Mouse (Mus musculus): Measurements from ENCODE around the gene Dennd6b. TPM values are rescaled to one million over a fixed set of nuclear protein-coding genes. Genes with fewer than 3 reads are reported as not detected.
A peak's percentile ranks its signal among the peaks of the same experiment; 100 is the strongest.

The Dennd6b gene
- polyA plus RNA-seq, 1 experiment from 2014 or later = 4.1 TPM

DNA sequence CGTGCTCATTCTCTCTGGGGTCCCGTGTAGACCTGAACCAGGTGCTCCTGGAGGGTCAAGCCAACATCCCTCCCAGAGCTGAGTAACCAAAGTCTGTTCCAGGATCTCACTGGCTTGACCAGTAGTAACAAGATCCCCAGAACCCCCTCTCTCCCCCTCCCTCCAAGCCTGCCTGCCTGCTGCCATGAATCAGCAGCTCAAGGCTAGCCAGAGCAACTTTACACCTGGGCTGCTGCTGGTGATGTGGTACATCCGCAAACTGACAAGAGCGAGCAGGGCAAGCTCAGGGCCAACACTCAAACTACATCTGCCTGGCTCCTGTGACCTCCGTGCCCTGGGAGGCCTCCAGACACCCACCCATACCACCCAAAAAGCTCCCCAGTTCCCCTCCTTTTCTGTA, 54.9 kb downstream of the Dennd6b start:
- no peak for DNase-seq (ENCODE audit: low spot score)
- TF ChIP-seq EP300 (optimal IDR thresholded peaks at IDR 0.05) (no peak), CTCF (IDR thresholded peaks at IDR 0.05; ENCODE audit: low read depth) (no peak)
- Histone ChIP-seq H3K27me3 (ENCODE audit: control insufficient read depth, insufficient read depth, low read length) (peaks cover 5% of the 10 kb centered on the region), H3K27ac (replicated peaks) (no peak overlapping the region), H3K9me3 (ENCODE audit: control insufficient read depth, low read length) (no peaks in the 10 kb centered on the region), H3K4me3 (ENCODE audit: low read depth, low read length) (no peak overlapping the region), H3K4me2 (replicated peaks; ENCODE audit: low read depth) (no peak overlapping the region), H3K9ac (ENCODE audit: low read length) (no peak overlapping the region), H3K4me1 (replicated peaks; ENCODE audit: control insufficient read depth, insufficient read depth) (no peaks in the 10 kb centered on the region), H3K36me3 (ENCODE audit: control insufficient read depth, insufficient read depth, low read length) (no peaks in the 10 kb centered on the region)
- no peak for ATAC-seq (ENCODE audit: low FRiP score, low TSS enrichment)
- WGBS = 23% methylated on average over 5 of the region's 5 CpGs

DNA sequence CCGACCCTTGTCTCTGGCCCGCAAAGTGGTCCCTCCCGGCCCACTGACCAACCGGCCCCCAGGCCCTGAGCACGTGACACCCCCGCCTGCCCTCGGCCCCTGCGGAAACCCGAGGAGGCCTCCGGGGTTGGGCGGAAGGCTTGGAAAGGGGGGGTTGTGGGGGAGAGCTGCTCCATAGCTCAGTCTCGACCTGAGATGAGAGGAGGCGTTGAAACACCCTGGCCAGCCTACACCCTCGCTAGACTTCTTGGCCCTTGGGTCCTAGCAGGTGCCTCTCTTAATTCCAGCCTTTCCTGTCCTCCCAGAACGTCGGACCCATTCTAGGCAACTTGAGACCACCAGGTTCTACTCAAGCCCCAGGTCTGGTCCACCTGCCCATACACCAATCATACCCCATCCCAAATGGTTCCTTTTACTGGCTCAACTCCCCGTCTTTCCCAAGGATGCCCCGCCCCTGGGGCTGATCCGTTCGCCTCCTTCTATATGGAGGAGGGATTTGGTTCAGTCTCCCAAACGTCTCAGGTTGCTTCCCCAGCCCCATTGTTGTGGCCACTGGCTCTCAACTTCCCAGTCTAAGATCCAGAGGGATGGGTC, 55.5 kb downstream of the Dennd6b start, which contains the start of gene Mapk12:
Mapk12 (minus strand) TSS at position 45 of the 594 bp plus-strand sequence.
- peak within 1 kb of the TSS; percentile 53 for H3K4me3 ChIP-seq (ENCODE audit: low read depth, low read length)
- DNase-seq (ENCODE audit: low spot score) = peak; percentile 55
- WGBS = under 1% methylated on average over 21 of the region's 21 CpGs
- peak within 1 kb of the TSS; percentile 61 for H3K9ac ChIP-seq (ENCODE audit: low read length)
- H3K27ac ChIP-seq (replicated peaks) = peak within 1 kb of the TSS; percentile 35; the same call in 1 of the 2 replicates
- no peaks in the 10 kb centered on the region for H3K9me3 ChIP-seq (ENCODE audit: control insufficient read depth, low read length)
- peaks cover 5% of the 10 kb centered on the region for H3K27me3 ChIP-seq (ENCODE audit: control insufficient read depth, insufficient read depth, low read length)
- peak within 1 kb of the TSS; percentile 85 for H3K4me2 ChIP-seq (replicated peaks; ENCODE audit: low read depth)
- no peaks in the 10 kb centered on the region for H3K36me3 ChIP-seq (ENCODE audit: control insufficient read depth, insufficient read depth, low read length)
- TF ChIP-seq EP300 (optimal IDR thresholded peaks at IDR 0.05) = no peak
- no peak for TF ChIP-seq CTCF (IDR thresholded peaks at IDR 0.05; ENCODE audit: low read depth)
- peak; percentile 50 for ATAC-seq (ENCODE audit: low FRiP score, low TSS enrichment)
- H3K4me1 ChIP-seq (replicated peaks; ENCODE audit: control insufficient read depth, insufficient read depth) = no peaks in the 10 kb centered on the region

- H3K27ac ChIP-seq (replicated peaks) = peak overlapping the region; percentile 35; the same call in 1 of the 2 replicates
- DNase-seq (ENCODE audit: low spot score) (peak; percentile 70), ATAC-seq (ENCODE audit: low FRiP score, low TSS enrichment) (peak; percentile 45; the same call in 1 of the 2 replicates)
- H3K36me3 ChIP-seq (ENCODE audit: control insufficient read depth, insufficient read depth, low read length) = no peaks in the 10 kb centered on the region
- H3K4me3 ChIP-seq (ENCODE audit: low read depth, low read length) = peak overlapping the region; percentile 53
- H3K27me3 ChIP-seq (ENCODE audit: control insufficient read depth, insufficient read depth, low read length) = peaks cover 5% of the 10 kb centered on the region
- H3K4me1 ChIP-seq (replicated peaks; ENCODE audit: control insufficient read depth, insufficient read depth) = no peaks in the 10 kb centered on the region
- TF ChIP-seq EP300 (optimal IDR thresholded peaks at IDR 0.05) = peak; percentile 11
- no peak for TF ChIP-seq CTCF (IDR thresholded peaks at IDR 0.05; ENCODE audit: low read depth)
- no peaks in the 10 kb centered on the region for H3K9me3 ChIP-seq (ENCODE audit: control insufficient read depth, low read length)
- peak overlapping the region; percentile 85 for H3K4me2 ChIP-seq (replicated peaks; ENCODE audit: low read depth)
- WGBS = under 1% methylated on average over 53 of the region's 53 CpGs
- peak overlapping the region; percentile 61 for H3K9ac ChIP-seq (ENCODE audit: low read length)
Measured at GRCm38 (mm10) chr15:89140048-89140658, 56.1 kb downstream of the Dennd6b start.

- H3K9me3 ChIP-seq (ENCODE audit: control insufficient read depth, low read length) = no peaks in the 10 kb centered on the region
- DNase-seq (ENCODE audit: low spot score) = no peak
- H3K27me3 ChIP-seq (ENCODE audit: control insufficient read depth, insufficient read depth, low read length) = peaks cover 5% of the 10 kb centered on the region
- H3K4me3 ChIP-seq (ENCODE audit: low read depth, low read length) = no peak overlapping the region
- H3K9ac ChIP-seq (ENCODE audit: low read length) = no peak overlapping the region
- H3K4me2 ChIP-seq (replicated peaks; ENCODE audit: low read depth) = no peak overlapping the region
- no peaks in the 10 kb centered on the region for H3K4me1 ChIP-seq (replicated peaks; ENCODE audit: control insufficient read depth, insufficient read depth)
- 90% methylated on average over 6 of the region's 6 CpGs for WGBS
- no peak for ATAC-seq (ENCODE audit: low FRiP score, low TSS enrichment)
- no peak overlapping the region for H3K27ac ChIP-seq (replicated peaks)
- TF ChIP-seq CTCF (IDR thresholded peaks at IDR 0.05; ENCODE audit: low read depth) = no peak
- TF ChIP-seq EP300 (optimal IDR thresholded peaks at IDR 0.05) = no peak
- H3K36me3 ChIP-seq (ENCODE audit: control insufficient read depth, insufficient read depth, low read length) = no peaks in the 10 kb centered on the region
Measured at GRCm38 (mm10) chr15:89138531-89138930, 57.8 kb downstream of the Dennd6b start.

DNA sequence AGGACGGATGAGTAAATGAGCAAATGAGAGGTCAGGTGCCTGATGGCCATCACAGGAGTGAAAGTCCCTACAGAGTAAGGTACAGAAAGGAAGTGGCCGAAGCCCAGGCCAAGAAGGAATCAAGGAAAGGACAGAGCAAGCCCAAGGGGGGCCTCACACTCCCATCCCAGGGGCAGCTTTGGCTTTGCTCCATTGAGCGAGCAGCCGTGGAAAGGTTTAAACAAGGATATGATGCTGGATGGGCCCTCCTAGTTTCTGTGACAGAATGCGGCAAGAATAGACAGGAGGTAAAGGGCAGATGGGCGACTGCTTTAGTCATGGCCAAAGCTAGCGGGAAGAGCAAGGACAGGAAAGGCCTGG, 58.3 kb downstream of the Dennd6b start:
- H3K4me3 ChIP-seq (ENCODE audit: low read depth, low read length) = no peak overlapping the region

More for the DNA sequence above, 58.3 kb downstream of the Dennd6b start:
- no peak for DNase-seq (ENCODE audit: low spot score)
- H3K27me3 ChIP-seq (ENCODE audit: control insufficient read depth, insufficient read depth, low read length) = peaks cover 5% of the 10 kb centered on the region
- WGBS = 82% methylated on average over 7 of the region's 7 CpGs
- no peak for TF ChIP-seq CTCF (IDR thresholded peaks at IDR 0.05; ENCODE audit: low read depth)
- TF ChIP-seq EP300 (optimal IDR thresholded peaks at IDR 0.05) = no peak
- no peaks in the 10 kb centered on the region for H3K9me3 ChIP-seq (ENCODE audit: control insufficient read depth, low read length)
- no peaks in the 10 kb centered on the region for H3K36me3 ChIP-seq (ENCODE audit: control insufficient read depth, insufficient read depth, low read length)
- ATAC-seq (ENCODE audit: low FRiP score, low TSS enrichment) = no peak
- H3K4me2 ChIP-seq (replicated peaks; ENCODE audit: low read depth) = no peak overlapping the region
- no peaks in the 10 kb centered on the region for H3K4me1 ChIP-seq (replicated peaks; ENCODE audit: control insufficient read depth, insufficient read depth)
- no peak overlapping the region for H3K9ac ChIP-seq (ENCODE audit: low read length)
- H3K27ac ChIP-seq (replicated peaks) = no peak overlapping the region

All from stomach, postnatal 0 days (tissue).